Mouse (Mus musculus): ENCODE results near the gene Taf5l. TPM values are rescaled to one million over a fixed set of nuclear protein-coding genes. Genes with fewer than 3 reads are reported as not detected.
"Not testable (repeated sequence)": the region's sequence is repeated elsewhere in the genome, so short reads cannot be mapped to it uniquely, and the experiment has no call there.

Gene Taf5l
- polyA plus RNA-seq, 1 experiment from 2014 or later = 40.2 TPM

- no peaks in the 10 kb centered on the region for H3K9me3 ChIP-seq (ENCODE audit: control insufficient read depth, low read length)
- H3K36me3 ChIP-seq (ENCODE audit: control insufficient read depth, insufficient read depth, low read length) = no peaks in the 10 kb centered on the region; the same call in 1 of the 2 replicates
- 2% methylated on average over 66 of the region's 87 CpGs for WGBS
- H3K4me1 ChIP-seq (ENCODE audit: control insufficient read depth, insufficient read depth, low read length) = peaks cover 17% of the 10 kb centered on the region
- H3K4me3 ChIP-seq (ENCODE audit: low read depth, low read length) = peak overlapping the region; percentile 81
- peak overlapping the region; percentile 81 for H3K27ac ChIP-seq (ENCODE audit: low read depth, low read length)
- no peaks in the 10 kb centered on the region for H3K27me3 ChIP-seq (ENCODE audit: control insufficient read depth, insufficient read depth, low read length)
- DNase-seq (ENCODE audit: low spot score, missing footprints) (peak; percentile 97), ATAC-seq (ENCODE audit: low FRiP score) (peak; percentile 89)
- peak overlapping the region; percentile 73 for H3K4me2 ChIP-seq
- H3K9ac ChIP-seq (ENCODE audit: low read length) = peak overlapping the region; percentile 87
Observed at GRCm38 (mm10) chr8:124020439-124021236, 559 bp downstream of the Taf5l start.

GRCm38 (mm10) chr8:124019782-124020181 lies 1.4 kb downstream of the Taf5l start:
- Histone ChIP-seq H3K4me3 (ENCODE audit: low read depth, low read length) (peak overlapping the region; percentile 81), H3K9ac (ENCODE audit: low read length) (peak overlapping the region; percentile 87; the same call in 1 of the 2 replicates), H3K27ac (ENCODE audit: low read depth, low read length) (no peak overlapping the region), H3K27me3 (ENCODE audit: control insufficient read depth, insufficient read depth, low read length) (no peaks in the 10 kb centered on the region), H3K4me1 (ENCODE audit: control insufficient read depth, insufficient read depth, low read length) (peaks cover 17% of the 10 kb centered on the region), H3K36me3 (ENCODE audit: control insufficient read depth, insufficient read depth, low read length) (no peaks in the 10 kb centered on the region; the same call in 1 of the 2 replicates), H3K4me2 (peak overlapping the region; percentile 73), H3K9me3 (ENCODE audit: control insufficient read depth, low read length) (no peaks in the 10 kb centered on the region)
- ATAC-seq (ENCODE audit: low FRiP score) (no peak), DNase-seq (ENCODE audit: low spot score, missing footprints) (no peak)
- WGBS = 38% methylated on average over 13 of the region's 13 CpGs

DNA sequence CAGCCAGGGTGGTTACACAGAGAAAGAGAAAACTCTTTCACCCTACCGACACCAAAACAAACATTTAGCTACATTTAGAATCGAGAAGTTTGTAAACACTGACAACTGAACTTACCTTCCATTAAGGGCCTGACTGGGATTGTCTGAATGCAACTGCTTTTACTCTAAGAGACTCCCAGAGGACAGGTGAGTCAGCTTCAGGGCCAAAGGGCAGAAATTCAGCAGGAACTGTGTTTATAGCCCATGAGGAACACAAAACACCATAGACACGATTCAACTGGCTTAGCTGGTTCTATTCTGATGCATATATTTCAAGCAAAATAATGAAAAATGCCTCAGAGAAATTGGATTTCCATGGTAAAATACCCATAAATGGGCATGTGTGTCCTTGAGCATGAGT lies 6.4 kb downstream of the Taf5l start:
- peaks cover 4% of the 10 kb centered on the region for H3K4me1 ChIP-seq (ENCODE audit: control insufficient read depth, insufficient read depth, low read length)
- 83% methylated on average over 3 of the region's 3 CpGs for WGBS
- DNase-seq (ENCODE audit: low spot score, missing footprints) (no peak), ATAC-seq (ENCODE audit: low FRiP score) (no peak)
- no peak overlapping the region for H3K4me3 ChIP-seq (ENCODE audit: low read depth, low read length)
- H3K27me3 ChIP-seq (ENCODE audit: control insufficient read depth, insufficient read depth, low read length) = no peaks in the 10 kb centered on the region
- H3K4me2 ChIP-seq = no peak overlapping the region
- no peaks in the 10 kb centered on the region for H3K9me3 ChIP-seq (ENCODE audit: control insufficient read depth, low read length)
- H3K27ac ChIP-seq (ENCODE audit: low read depth, low read length) = no peak overlapping the region
- no peak overlapping the region for H3K9ac ChIP-seq (ENCODE audit: low read length)
- no peaks in the 10 kb centered on the region for H3K36me3 ChIP-seq (ENCODE audit: control insufficient read depth, insufficient read depth, low read length)

GRCm38 (mm10) chr8:124014299-124014698 lies 6.9 kb downstream of the Taf5l start:
- WGBS = 92% methylated on average over 7 of the region's 7 CpGs
- H3K9ac ChIP-seq (ENCODE audit: low read length); H3K27ac ChIP-seq (ENCODE audit: low read depth, low read length); H3K9me3 ChIP-seq (ENCODE audit: control insufficient read depth, low read length); H3K4me1 ChIP-seq (ENCODE audit: control insufficient read depth, insufficient read depth, low read length); H3K4me3 ChIP-seq (ENCODE audit: low read depth, low read length); ATAC-seq (ENCODE audit: low FRiP score); H3K36me3 ChIP-seq (ENCODE audit: control insufficient read depth, insufficient read depth, low read length); DNase-seq (ENCODE audit: low spot score, missing footprints); H3K27me3 ChIP-seq (ENCODE audit: control insufficient read depth, insufficient read depth, low read length); H3K4me2 ChIP-seq: not testable (repeated sequence)

- H3K27me3 ChIP-seq (ENCODE audit: control insufficient read depth, insufficient read depth, low read length) = no peaks in the 10 kb centered on the region
- peaks cover 3% of the 10 kb centered on the region; the same call in 1 of the 2 replicates for H3K36me3 ChIP-seq (ENCODE audit: control insufficient read depth, insufficient read depth, low read length)
- no peak overlapping the region for H3K27ac ChIP-seq (ENCODE audit: low read depth, low read length)
- H3K4me2 ChIP-seq = no peak overlapping the region
- H3K4me3 ChIP-seq (ENCODE audit: low read depth, low read length) = no peak overlapping the region
- no peaks in the 10 kb centered on the region for H3K4me1 ChIP-seq (ENCODE audit: control insufficient read depth, insufficient read depth, low read length)
- ATAC-seq (ENCODE audit: low FRiP score) = no peak
- 96% methylated on average over 3 of the region's 3 CpGs for WGBS
- no peak for DNase-seq (ENCODE audit: low spot score, missing footprints)
- H3K9me3 ChIP-seq (ENCODE audit: control insufficient read depth, low read length) = no peaks in the 10 kb centered on the region
- no peak overlapping the region for H3K9ac ChIP-seq (ENCODE audit: low read length)
Observed at GRCm38 (mm10) chr8:124011989-124012586, 9.1 kb downstream of the Taf5l start.

GRCm38 (mm10) chr8:124011580-124011979 lies 9.6 kb downstream of the Taf5l start:
- DNase-seq (ENCODE audit: low spot score, missing footprints) (no peak), ATAC-seq (ENCODE audit: low FRiP score) (no peak)
- Histone ChIP-seq H3K27me3 (ENCODE audit: control insufficient read depth, insufficient read depth, low read length) (no peaks in the 10 kb centered on the region), H3K9me3 (ENCODE audit: control insufficient read depth, low read length) (no peaks in the 10 kb centered on the region), H3K36me3 (ENCODE audit: control insufficient read depth, insufficient read depth, low read length) (peaks cover 6% of the 10 kb centered on the region; the same call in 1 of the 2 replicates), H3K4me1 (ENCODE audit: control insufficient read depth, insufficient read depth, low read length) (no peaks in the 10 kb centered on the region), H3K27ac (ENCODE audit: low read depth, low read length) (no peak overlapping the region), H3K4me3 (ENCODE audit: low read depth, low read length) (no peak overlapping the region), H3K9ac (ENCODE audit: low read length) (no peak overlapping the region), H3K4me2 (no peak overlapping the region)
- 88% methylated on average over 3 of the region's 3 CpGs for WGBS

DNA sequence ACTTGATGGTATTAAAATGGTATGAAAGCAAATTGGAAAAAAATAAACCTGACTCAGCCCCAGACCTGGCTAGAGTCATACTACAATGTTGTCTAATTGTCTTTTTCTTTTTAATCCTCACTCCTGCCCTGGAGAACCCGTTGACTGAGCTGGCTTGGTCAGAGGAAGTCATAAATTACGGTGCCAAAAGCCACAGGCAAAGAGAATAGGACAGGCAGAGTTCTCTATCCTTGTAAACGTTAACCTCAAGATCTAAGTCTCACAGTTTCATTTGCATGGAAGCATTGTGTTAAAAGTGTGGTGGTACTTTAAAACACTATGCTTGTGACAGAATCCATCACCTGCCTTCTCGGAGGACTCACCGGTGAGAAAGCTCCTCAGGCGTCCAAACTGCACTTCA lies 13.4 kb downstream of the Taf5l start:
- no peak overlapping the region for H3K4me2 ChIP-seq
- no peak overlapping the region for H3K4me3 ChIP-seq (ENCODE audit: low read depth, low read length)
- DNase-seq (ENCODE audit: low spot score, missing footprints) (no peak), ATAC-seq (ENCODE audit: low FRiP score) (no peak)
- WGBS = 93% methylated on average over 6 of the region's 6 CpGs
- H3K9ac ChIP-seq (ENCODE audit: low read length) = no peak overlapping the region
- no peak overlapping the region for H3K27ac ChIP-seq (ENCODE audit: low read depth, low read length)
- no peaks in the 10 kb centered on the region for H3K9me3 ChIP-seq (ENCODE audit: control insufficient read depth, low read length)
- H3K4me1 ChIP-seq (ENCODE audit: control insufficient read depth, insufficient read depth, low read length) = no peaks in the 10 kb centered on the region
- H3K36me3 ChIP-seq (ENCODE audit: control insufficient read depth, insufficient read depth, low read length) = peaks cover 16% of the 10 kb centered on the region
- no peaks in the 10 kb centered on the region for H3K27me3 ChIP-seq (ENCODE audit: control insufficient read depth, insufficient read depth, low read length)

DNA sequence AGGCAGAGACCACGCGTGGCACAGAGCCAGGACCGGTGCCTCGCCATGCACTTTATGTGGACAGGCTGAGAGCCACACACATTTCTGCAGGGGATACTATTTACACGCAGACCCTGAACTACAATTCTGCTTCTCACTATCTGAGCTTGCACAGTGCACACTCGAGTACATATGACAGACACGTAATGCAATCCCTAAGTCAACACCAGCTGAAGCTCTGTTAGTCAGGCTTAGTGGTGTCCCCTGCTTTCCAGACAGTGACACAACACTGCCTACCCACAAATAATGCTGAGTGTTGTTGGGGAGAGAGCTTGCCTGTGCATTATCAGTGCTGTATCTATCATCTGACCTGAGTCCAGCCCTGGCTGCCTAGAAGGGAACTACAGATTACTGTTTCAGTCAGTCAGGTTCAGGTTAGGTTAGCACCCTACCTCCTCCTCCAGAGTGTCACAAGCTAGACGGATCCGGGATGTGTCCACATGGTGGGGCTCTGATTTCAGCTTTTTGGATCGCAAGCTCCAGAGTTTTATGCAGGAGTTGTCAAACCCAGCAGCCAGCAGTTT lies 18.6 kb downstream of the Taf5l start:
- Histone ChIP-seq H3K9me3 (ENCODE audit: control insufficient read depth, low read length) (no peaks in the 10 kb centered on the region), H3K27me3 (ENCODE audit: control insufficient read depth, insufficient read depth, low read length) (no peaks in the 10 kb centered on the region), H3K4me1 (ENCODE audit: control insufficient read depth, insufficient read depth, low read length) (no peaks in the 10 kb centered on the region), H3K36me3 (ENCODE audit: control insufficient read depth, insufficient read depth, low read length) (peaks cover 22% of the 10 kb centered on the region), H3K9ac (ENCODE audit: low read length) (no peak overlapping the region), H3K27ac (ENCODE audit: low read depth, low read length) (no peak overlapping the region), H3K4me2 (no peak overlapping the region), H3K4me3 (ENCODE audit: low read depth, low read length) (no peak overlapping the region)
- WGBS = 96% methylated on average over 10 of the region's 10 CpGs
- no peak for ATAC-seq (ENCODE audit: low FRiP score)
- DNase-seq (ENCODE audit: low spot score, missing footprints) = no peak

DNA sequence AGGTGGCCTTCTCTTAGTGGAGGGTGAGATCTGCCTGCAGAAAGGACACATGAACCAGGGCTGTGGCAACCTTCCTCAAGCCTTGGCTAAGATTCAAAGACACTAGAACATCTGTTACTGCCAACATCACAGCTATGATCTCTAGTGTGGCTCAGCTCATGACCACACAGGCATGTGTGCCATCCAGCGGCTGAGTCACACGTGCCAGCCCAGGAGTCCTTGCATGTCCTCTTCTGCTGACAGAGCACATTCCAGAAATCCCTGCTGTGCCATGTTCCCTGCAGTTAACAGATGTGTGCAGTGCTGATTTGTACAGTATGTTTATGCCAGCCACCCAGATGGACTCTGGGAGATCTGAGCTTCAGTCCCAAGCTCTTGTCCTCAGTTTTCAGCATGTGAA lies 21.6 kb downstream of the Taf5l start:
- H3K9me3 ChIP-seq (ENCODE audit: control insufficient read depth, low read length) = no peaks in the 10 kb centered on the region
- H3K27me3 ChIP-seq (ENCODE audit: control insufficient read depth, insufficient read depth, low read length) = no peaks in the 10 kb centered on the region
- H3K4me1 ChIP-seq (ENCODE audit: control insufficient read depth, insufficient read depth, low read length) = no peaks in the 10 kb centered on the region
- no peak overlapping the region for H3K4me3 ChIP-seq (ENCODE audit: low read depth, low read length)
- no peak overlapping the region for H3K9ac ChIP-seq (ENCODE audit: low read length)
- peaks cover 20% of the 10 kb centered on the region for H3K36me3 ChIP-seq (ENCODE audit: control insufficient read depth, insufficient read depth, low read length)
- DNase-seq (ENCODE audit: low spot score, missing footprints) (no peak), ATAC-seq (ENCODE audit: low FRiP score) (no peak)
- WGBS = 94% methylated on average over 2 of the region's 2 CpGs
- H3K4me2 ChIP-seq = no peak overlapping the region
- no peak overlapping the region for H3K27ac ChIP-seq (ENCODE audit: low read depth, low read length)

Data from midbrain, embryonic 11.5 days (tissue).